Mouse (Mus musculus) lung, postnatal 0 days (tissue): ENCODE measurements around the gene Rab44. TPM values are rescaled to one million over a fixed set of nuclear protein-coding genes. Genes with fewer than 3 reads are reported as not detected.
A peak's percentile ranks its signal among the peaks of the same experiment; 100 is the strongest.

Source experiments
- ATAC-seq: fragments of 200-750 bp; cut with Nextera tagmentation; 2 replicates; pipeline ENCODE4 v1.8.0; 2017; ENCODE audit warnings: moderate library complexity
- DNase-seq: peaks from one replicate; pipeline ENCODE4 v3.0.0-alpha.2; 2016; ENCODE audit warnings: low spot score
- H3K27ac ChIP-seq: fragments of 300-500 bp; sonication (generic); 2 replicates; pipeline ENCODE4 v1.5.1; 2014; ENCODE audit warnings: antibody characterized with exemption, mild to moderate bottlenecking, low read length, mixed read lengths
- H3K27me3 ChIP-seq: fragments of 300-500 bp; sonication (generic); replicated peaks from 2 replicates; pipeline ENCODE4 v1.6.1; 2014; ENCODE audit warnings: low read length, mixed read lengths; ENCODE audit not compliant: insufficient read depth
- H3K36me3 ChIP-seq: fragments of 300-500 bp; sonication (generic); 2 replicates; pipeline ENCODE4 v1.6.1; 2014; ENCODE audit warnings: low read length, mixed read lengths; ENCODE audit not compliant: insufficient read depth
- H3K4me1 ChIP-seq: fragments of 300-500 bp; sonication (generic); 2 replicates; pipeline ENCODE4 v1.6.1; 2014; ENCODE audit warnings: antibody characterized with exemption, low read depth, low read length, mixed read lengths; ENCODE audit not compliant: insufficient read depth
- H3K4me2 ChIP-seq: fragments of 300-500 bp; sonication (generic); replicated peaks from 2 replicates; pipeline ENCODE4 v1.6.1; 2014; ENCODE audit warnings: low read depth, mild to moderate bottlenecking, low read length, moderate library complexity, mixed read lengths
- H3K4me3 ChIP-seq: fragments of 300-500 bp; sonication (generic); 2 replicates; pipeline ENCODE4 v1.5.1; 2014; ENCODE audit warnings: low read depth, low read length
- H3K9ac ChIP-seq: fragments of 300-500 bp; sonication (generic); replicated peaks from 2 replicates; pipeline ENCODE4 v1.6.1; 2014; ENCODE audit warnings: low read depth, mild to moderate bottlenecking
- H3K9me3 ChIP-seq: fragments of 300-500 bp; sonication (generic); 2 replicates; pipeline ENCODE4 v1.6.1; 2016; ENCODE audit warnings: low read length, mixed read lengths
- CTCF ChIP-seq: IDR thresholded peaks from 2 replicates; pipeline ENCODE4 v1.5.1; 2016; ENCODE audit warnings: antibody characterized with exemption, mild to moderate bottlenecking
- EP300 ChIP-seq: IDR thresholded peaks from 2 replicates; pipeline ENCODE4 v1.6.1; 2016; ENCODE audit warnings: antibody characterized with exemption, mild to moderate bottlenecking, control low read depth
- WGBS: fragments of 180-500 bp; shearing (Covaris S2); extraction: QIAGEN DNeasy Blood & Tissue Kit; methylation state at CpG from one replicate; pipeline ENCODE4 v1.1.7; 2014; 5-methylcytosine and 5-hydroxymethylcytosine counted together
- polyA plus RNA-seq: library from polyadenylated mRNA; unstranded; fragments of >200 nt; fragmentation: Nextera tagmentation; extraction: Ambion mirVana; gene quantifications from 2 replicates; pipeline ENCODE4 v1.2.1, GENCODE M21; 2015

Rab44 gene
- polyA plus RNA-seq, 1 experiment from 2014 or later: 1.0 TPM

- no peak overlapping the region for H3K9ac ChIP-seq
- H3K4me1 ChIP-seq: 0 out of 2 replicates have a peak, but pooled peaks cover 2% of the 10 kb centered on the region
- TF ChIP-seq EP300: peak; percentile 45; the same call in 1 of the 2 replicates
- no peak for TF ChIP-seq CTCF
- no peak overlapping the region for H3K4me3 ChIP-seq
- ATAC-seq (peak; percentile 43), DNase-seq (peak; percentile 55)
- H3K4me2 ChIP-seq: no peak overlapping the region
- WGBS: 20% methylated on average over 4 of the region's 4 CpGs
- H3K36me3 ChIP-seq: no peaks in the 10 kb centered on the region
- H3K27me3 ChIP-seq: no peaks in the 10 kb centered on the region
- H3K27ac ChIP-seq: no peak overlapping the region
- no peaks in the 10 kb centered on the region for H3K9me3 ChIP-seq
Measured at GRCm38 (mm10) chr17:29180406-29181127, 66.6 kb downstream of the Rab44 start.

- Histone ChIP-seq H3K4me1 (0 out of 2 replicates have a peak, but pooled peaks cover 2% of the 10 kb centered on the region), H3K9ac (no peak overlapping the region), H3K4me3 (no peak overlapping the region), H3K27me3 (no peaks in the 10 kb centered on the region), H3K27ac (no peak overlapping the region), H3K36me3 (no peaks in the 10 kb centered on the region), H3K9me3 (no peaks in the 10 kb centered on the region), H3K4me2 (no peak overlapping the region)
- TF ChIP-seq EP300: no peak
- TF ChIP-seq CTCF: no peak
- DNase-seq (no peak), ATAC-seq (no peak)
- WGBS: 77% methylated on average over 5 of the region's 5 CpGs
Measured at GRCm38 (mm10) chr17:29181751-29182150, 67.8 kb downstream of the Rab44 start.

- DNase-seq (no peak), ATAC-seq (no peak)
- TF ChIP-seq CTCF (no peak), EP300 (no peak)
- Histone ChIP-seq H3K4me2 (no peak overlapping the region), H3K4me3 (no peak overlapping the region), H3K27ac (no peak overlapping the region), H3K27me3 (no peaks in the 10 kb centered on the region), H3K4me1 (0 out of 2 replicates have a peak, but pooled peaks cover 2% of the 10 kb centered on the region), H3K36me3 (no peaks in the 10 kb centered on the region), H3K9ac (no peak overlapping the region), H3K9me3 (no peaks in the 10 kb centered on the region)
- 60% methylated on average over 11 of the region's 11 CpGs for WGBS
Measured at GRCm38 (mm10) chr17:29183162-29183561, 69.2 kb downstream of the Rab44 start.

GRCm38 (mm10) chr17:29185376-29186046 lies 71.6 kb downstream of the Rab44 start:
- Histone ChIP-seq H3K4me3 (no peak overlapping the region), H3K9me3 (no peaks in the 10 kb centered on the region), H3K4me1 (0 out of 2 replicates have a peak, but pooled peaks cover 2% of the 10 kb centered on the region), H3K27ac (no peak overlapping the region), H3K27me3 (no peaks in the 10 kb centered on the region), H3K9ac (no peak overlapping the region), H3K4me2 (no peak overlapping the region), H3K36me3 (no peaks in the 10 kb centered on the region)
- no peak for TF ChIP-seq EP300
- no peak for TF ChIP-seq CTCF
- DNase-seq (no peak), ATAC-seq (no peak)
- 35% methylated on average over 6 of the region's 7 CpGs for WGBS

GRCm38 (mm10) chr17:29186989-29187859 lies 73.3 kb downstream of the Rab44 start:
- TF ChIP-seq CTCF (no peak), EP300 (no peak)
- Histone ChIP-seq H3K4me2 (no peak overlapping the region), H3K4me1 (no peaks in the 10 kb centered on the region), H3K27ac (no peak overlapping the region), H3K9ac (no peak overlapping the region), H3K36me3 (no peaks in the 10 kb centered on the region), H3K4me3 (no peak overlapping the region), H3K27me3 (no peaks in the 10 kb centered on the region), H3K9me3 (no peaks in the 10 kb centered on the region)
- ATAC-seq (no peak), DNase-seq (no peak)
- WGBS: 27% methylated on average over 10 of the region's 10 CpGs

GRCm38 (mm10) chr17:29188989-29189388 lies 75.0 kb downstream of the Rab44 start:
- no peak overlapping the region for H3K9ac ChIP-seq
- WGBS: 10% methylated on average over 9 of the region's 12 CpGs
- no peaks in the 10 kb centered on the region for H3K4me1 ChIP-seq

More at GRCm38 (mm10) chr17:29188989-29189388, 75.0 kb downstream of the Rab44 start:
- Histone ChIP-seq H3K9me3 (no peaks in the 10 kb centered on the region), H3K4me3 (no peak overlapping the region), H3K27me3 (no peaks in the 10 kb centered on the region), H3K36me3 (no peaks in the 10 kb centered on the region), H3K27ac (no peak overlapping the region), H3K4me2 (no peak overlapping the region)
- TF ChIP-seq EP300 (no peak), CTCF (no peak)
- ATAC-seq (peak; percentile 57), DNase-seq (peak; percentile 32)
